Mouse (Mus musculus): ENCODE data around the gene Klrg1. TPM values are rescaled to one million over a fixed set of nuclear protein-coding genes. Genes with fewer than 3 reads are reported as not detected.

Gene Klrg1
- total and polyA plus RNA-seq, 2 experiments from 2014 or later, result 0.52 to 1.3 TPM

- Histone ChIP-seq H3K27me3 (ENCODE audit: insufficient read depth, low read length) (no peaks in the 10 kb centered on the region), H3K27ac (no peak overlapping the region), H3K9ac (replicated peaks; ENCODE audit: low read length) (no peak overlapping the region), H3K4me3 (ENCODE audit: low read length) (no peak overlapping the region), H3K9me3 (ENCODE audit: low read length) (no peaks in the 10 kb centered on the region), H3K4me1 (ENCODE audit: insufficient read depth, low read length) (no peaks in the 10 kb centered on the region), H3K4me2 (ENCODE audit: low read depth, low read length) (no peak overlapping the region), H3K36me3 (ENCODE audit: insufficient read depth, low read length) (no peaks in the 10 kb centered on the region)
- DNase-seq (ENCODE audit: low spot score), result no peak
- no peak for TF ChIP-seq CTCF (IDR thresholded peaks at IDR 0.05; ENCODE audit: low read depth)
- 69% methylated on average over 3 of the region's 3 CpGs for WGBS
- no peak for ATAC-seq
Measured at GRCm38 (mm10) chr6:122299621-122300133, 17.0 kb upstream of the Klrg1 start.

- Histone ChIP-seq H3K4me2 (ENCODE audit: low read depth, low read length) (peak overlapping the region; percentile 73; the same call in 1 of the 2 replicates), H3K36me3 (ENCODE audit: insufficient read depth, low read length) (no peaks in the 10 kb centered on the region), H3K4me1 (ENCODE audit: insufficient read depth, low read length) (no peaks in the 10 kb centered on the region), H3K27ac (no peak overlapping the region), H3K4me3 (ENCODE audit: low read length) (0 out of 2 replicates have a peak overlapping the region, but pooled peaks have one; percentile 49), H3K9me3 (ENCODE audit: low read length) (no peaks in the 10 kb centered on the region), H3K9ac (replicated peaks; ENCODE audit: low read length) (no peak overlapping the region; the same call in 1 of the 2 replicates), H3K27me3 (ENCODE audit: insufficient read depth, low read length) (no peaks in the 10 kb centered on the region)
- DNase-seq (ENCODE audit: low spot score) (no peak), ATAC-seq (no peak)
- no peak for TF ChIP-seq CTCF (IDR thresholded peaks at IDR 0.05; ENCODE audit: low read depth)
- WGBS, result 66% methylated on average over 4 of the region's 4 CpGs
Measured at GRCm38 (mm10) chr6:122298223-122298609, 15.5 kb upstream of the Klrg1 start.

GRCm38 (mm10) chr6:122297279-122298222 is 14.9 kb upstream of the Klrg1 start:
- peak overlapping the region; percentile 78 for H3K27ac ChIP-seq
- H3K4me3 ChIP-seq (ENCODE audit: low read length), result peak overlapping the region; percentile 49
- H3K4me1 ChIP-seq (ENCODE audit: insufficient read depth, low read length), result no peaks in the 10 kb centered on the region
- peak; percentile 72 for DNase-seq (ENCODE audit: low spot score)
- peak overlapping the region; percentile 73 for H3K4me2 ChIP-seq (ENCODE audit: low read depth, low read length)
- H3K9me3 ChIP-seq (ENCODE audit: low read length), result no peaks in the 10 kb centered on the region
- WGBS, result 4% methylated on average over 25 of the region's 25 CpGs
- H3K27me3 ChIP-seq (ENCODE audit: insufficient read depth, low read length), result no peaks in the 10 kb centered on the region
- peak overlapping the region; percentile 66 for H3K9ac ChIP-seq (replicated peaks; ENCODE audit: low read length)
- H3K36me3 ChIP-seq (ENCODE audit: insufficient read depth, low read length), result no peaks in the 10 kb centered on the region
- peak; percentile 44 for TF ChIP-seq CTCF (IDR thresholded peaks at IDR 0.05; ENCODE audit: low read depth)
- peak; percentile 86 for ATAC-seq

GRCm38 (mm10) chr6:122296918-122297278 is 14.2 kb upstream of the Klrg1 start:
- WGBS, result 19% methylated on average over 3 of the region's 3 CpGs
- Histone ChIP-seq H3K9me3 (ENCODE audit: low read length) (no peaks in the 10 kb centered on the region), H3K27ac (peak overlapping the region; percentile 78), H3K27me3 (ENCODE audit: insufficient read depth, low read length) (no peaks in the 10 kb centered on the region), H3K4me3 (ENCODE audit: low read length) (peak overlapping the region; percentile 49), H3K9ac (replicated peaks; ENCODE audit: low read length) (peak overlapping the region; percentile 66), H3K36me3 (ENCODE audit: insufficient read depth, low read length) (no peaks in the 10 kb centered on the region), H3K4me1 (ENCODE audit: insufficient read depth, low read length) (no peaks in the 10 kb centered on the region), H3K4me2 (ENCODE audit: low read depth, low read length) (peak overlapping the region; percentile 73)
- no peak for TF ChIP-seq CTCF (IDR thresholded peaks at IDR 0.05; ENCODE audit: low read depth)
- DNase-seq (ENCODE audit: low spot score) (no peak), ATAC-seq (peak; percentile 63)

- H3K27ac ChIP-seq, result no peak overlapping the region
- H3K4me1 ChIP-seq (ENCODE audit: insufficient read depth, low read length), result no peaks in the 10 kb centered on the region
- whole genome bisulfite sequencing, result 56% methylated on average over 9 of the region's 9 CpGs
- TF ChIP-seq CTCF (IDR thresholded peaks at IDR 0.05; ENCODE audit: low read depth), result no peak; the same call in 1 of the 2 replicates
- H3K4me3 ChIP-seq (ENCODE audit: low read length), result no peak overlapping the region
- no peak overlapping the region for H3K4me2 ChIP-seq (ENCODE audit: low read depth, low read length)
- DNase-seq (ENCODE audit: low spot score), result no peak
- no peaks in the 10 kb centered on the region for H3K36me3 ChIP-seq (ENCODE audit: insufficient read depth, low read length)
- no peaks in the 10 kb centered on the region for H3K9me3 ChIP-seq (ENCODE audit: low read length)
- no peak for ATAC-seq
- no peak overlapping the region for H3K9ac ChIP-seq (replicated peaks; ENCODE audit: low read length)
- no peaks in the 10 kb centered on the region for H3K27me3 ChIP-seq (ENCODE audit: insufficient read depth, low read length)
Measured at GRCm38 (mm10) chr6:122295242-122295641, 12.6 kb upstream of the Klrg1 start.

GRCm38 (mm10) chr6:122294290-122294689 is 11.6 kb upstream of the Klrg1 start:
- H3K36me3 ChIP-seq (ENCODE audit: insufficient read depth, low read length), result no peaks in the 10 kb centered on the region
- H3K9me3 ChIP-seq (ENCODE audit: low read length), result no peaks in the 10 kb centered on the region
- no peak for TF ChIP-seq CTCF (IDR thresholded peaks at IDR 0.05; ENCODE audit: low read depth)
- H3K9ac ChIP-seq (replicated peaks; ENCODE audit: low read length), result no peak overlapping the region
- no peak overlapping the region for H3K4me3 ChIP-seq (ENCODE audit: low read length)
- DNase-seq (ENCODE audit: low spot score) (no peak), ATAC-seq (no peak)
- no peak overlapping the region for H3K4me2 ChIP-seq (ENCODE audit: low read depth, low read length)
- no peak overlapping the region for H3K27ac ChIP-seq
- WGBS, result 80% methylated on average over 3 of the region's 3 CpGs
- no peaks in the 10 kb centered on the region for H3K27me3 ChIP-seq (ENCODE audit: insufficient read depth, low read length)
- no peaks in the 10 kb centered on the region for H3K4me1 ChIP-seq (ENCODE audit: insufficient read depth, low read length)

- H3K9me3 ChIP-seq (ENCODE audit: low read length), result no peaks in the 10 kb centered on the region
- no peak overlapping the region for H3K27ac ChIP-seq
- 93% methylated on average over 9 of the region's 9 CpGs for WGBS
- DNase-seq (ENCODE audit: low spot score) (no peak), ATAC-seq (no peak)
- H3K27me3 ChIP-seq (ENCODE audit: insufficient read depth, low read length), result no peaks in the 10 kb centered on the region
- no peaks in the 10 kb centered on the region for H3K36me3 ChIP-seq (ENCODE audit: insufficient read depth, low read length)
- no peak overlapping the region for H3K4me2 ChIP-seq (ENCODE audit: low read depth, low read length)
- no peak overlapping the region for H3K4me3 ChIP-seq (ENCODE audit: low read length)
- H3K4me1 ChIP-seq (ENCODE audit: insufficient read depth, low read length), result no peaks in the 10 kb centered on the region
- TF ChIP-seq CTCF (IDR thresholded peaks at IDR 0.05; ENCODE audit: low read depth), result no peak
- no peak overlapping the region for H3K9ac ChIP-seq (replicated peaks; ENCODE audit: low read length)
Measured at GRCm38 (mm10) chr6:122293796-122294195, 11.1 kb upstream of the Klrg1 start.
